Mouse (Mus musculus): ENCODE measurements around the gene Zbtb4. TPM values are rescaled to one million over a fixed set of nuclear protein-coding genes. Genes with fewer than 3 reads are reported as not detected.

The Zbtb4 gene
- polyA plus RNA-seq, 1 experiment: 28.4 TPM

- Histone ChIP-seq H3K36me3 (ENCODE audit: control insufficient read depth, insufficient read depth, low read length) (no peaks in the 10 kb centered on the region), H3K4me1 (ENCODE audit: control insufficient read depth, insufficient read depth, insufficient read length) (no peaks in the 10 kb centered on the region), H3K27ac (ENCODE audit: insufficient read depth, low read length) (no peak overlapping the region), H3K4me3 (ENCODE audit: extremely low read depth, insufficient read depth, insufficient read length) (no peak overlapping the region), H3K27me3 (ENCODE audit: control insufficient read depth, insufficient read depth, low read length) (no peaks in the 10 kb centered on the region)
- TF ChIP-seq CTCF (IDR thresholded peaks at IDR 0.05; ENCODE audit: extremely low read depth, insufficient read depth, insufficient read length, insufficient replicate concordance) (no peak), POLR2A (IDR thresholded peaks at IDR 0.05; ENCODE audit: low read depth, low read length) (no peak)
- DNase-seq (ENCODE audit: low read depth in 1 of 2, low spot score in 2 of 2): no peak
- WGBS: 84% methylated on average over 5 of the region's 5 CpGs
These were observed 21.6 kb downstream of the Zbtb4 start for GRCm38 (mm10) chr11:69787306-69787705.

- TF ChIP-seq POLR2A (IDR thresholded peaks at IDR 0.05; ENCODE audit: low read depth, low read length): no peak
- no peak for TF ChIP-seq CTCF (IDR thresholded peaks at IDR 0.05; ENCODE audit: extremely low read depth, insufficient read depth, insufficient read length, insufficient replicate concordance)
- Histone ChIP-seq H3K4me3 (ENCODE audit: extremely low read depth, insufficient read depth, insufficient read length) (no peak overlapping the region), H3K36me3 (ENCODE audit: control insufficient read depth, insufficient read depth, low read length) (no peaks in the 10 kb centered on the region), H3K27ac (ENCODE audit: insufficient read depth, low read length) (no peak overlapping the region), H3K27me3 (ENCODE audit: control insufficient read depth, insufficient read depth, low read length) (no peaks in the 10 kb centered on the region), H3K4me1 (ENCODE audit: control insufficient read depth, insufficient read depth, insufficient read length) (no peaks in the 10 kb centered on the region)
- DNase-seq (ENCODE audit: low read depth in 1 of 2, low spot score in 2 of 2): no peak
- 80% methylated on average over 5 of the region's 5 CpGs for WGBS
These were observed 23.7 kb downstream of the Zbtb4 start for GRCm38 (mm10) chr11:69789431-69789830.

- no peak overlapping the region for H3K4me3 ChIP-seq (ENCODE audit: extremely low read depth, insufficient read depth, insufficient read length)
- 82% methylated on average over 5 of the region's 5 CpGs for WGBS
- DNase-seq (ENCODE audit: low read depth in 1 of 2, low spot score in 2 of 2): no peak
- TF ChIP-seq POLR2A (IDR thresholded peaks at IDR 0.05; ENCODE audit: low read depth, low read length) (no peak), CTCF (IDR thresholded peaks at IDR 0.05; ENCODE audit: extremely low read depth, insufficient read depth, insufficient read length, insufficient replicate concordance) (no peak)
- H3K36me3 ChIP-seq (ENCODE audit: control insufficient read depth, insufficient read depth, low read length): no peaks in the 10 kb centered on the region
- no peak overlapping the region for H3K27ac ChIP-seq (ENCODE audit: insufficient read depth, low read length)
- no peaks in the 10 kb centered on the region for H3K4me1 ChIP-seq (ENCODE audit: control insufficient read depth, insufficient read depth, insufficient read length)
- no peaks in the 10 kb centered on the region for H3K27me3 ChIP-seq (ENCODE audit: control insufficient read depth, insufficient read depth, low read length)
These were observed 25.7 kb downstream of the Zbtb4 start for GRCm38 (mm10) chr11:69791420-69791819.

GRCm38 (mm10) chr11:69793429-69793828 is 27.7 kb downstream of the Zbtb4 start:
- TF ChIP-seq POLR2A (IDR thresholded peaks at IDR 0.05; ENCODE audit: low read depth, low read length) (no peak), CTCF (IDR thresholded peaks at IDR 0.05; ENCODE audit: extremely low read depth, insufficient read depth, insufficient read length, insufficient replicate concordance) (no peak)
- Histone ChIP-seq H3K27me3 (ENCODE audit: control insufficient read depth, insufficient read depth, low read length) (no peaks in the 10 kb centered on the region), H3K4me3 (ENCODE audit: extremely low read depth, insufficient read depth, insufficient read length) (no peak overlapping the region), H3K4me1 (ENCODE audit: control insufficient read depth, insufficient read depth, insufficient read length) (no peaks in the 10 kb centered on the region), H3K36me3 (ENCODE audit: control insufficient read depth, insufficient read depth, low read length) (no peaks in the 10 kb centered on the region), H3K27ac (ENCODE audit: insufficient read depth, low read length) (no peak overlapping the region)
- DNase-seq (ENCODE audit: low read depth in 1 of 2, low spot score in 2 of 2): no peak
- WGBS: 75% methylated on average over 5 of the region's 5 CpGs

- Histone ChIP-seq H3K4me3 (ENCODE audit: extremely low read depth, insufficient read depth, insufficient read length) (peak within 1 kb of the TSS; percentile 71), H3K27me3 (ENCODE audit: control insufficient read depth, insufficient read depth, low read length) (no peaks in the 10 kb centered on the region), H3K36me3 (ENCODE audit: control insufficient read depth, insufficient read depth, low read length) (no peaks in the 10 kb centered on the region), H3K4me1 (ENCODE audit: control insufficient read depth, insufficient read depth, insufficient read length) (peaks cover 12% of the 10 kb centered on the region), H3K27ac (ENCODE audit: insufficient read depth, low read length) (peak within 1 kb of the TSS; percentile 42; the same call in 1 of the 2 replicates)
- 1% methylated on average over 52 of the region's 52 CpGs for WGBS
- DNase-seq (ENCODE audit: low read depth in 1 of 2, low spot score in 2 of 2): peak; percentile 92 to 95
- TF ChIP-seq POLR2A (IDR thresholded peaks at IDR 0.05; ENCODE audit: low read depth, low read length) (peak; percentile 51), CTCF (IDR thresholded peaks at IDR 0.05; ENCODE audit: extremely low read depth, insufficient read depth, insufficient read length, insufficient replicate concordance) (no peak)
These were observed 29.7 kb downstream of the Zbtb4 start, which contains the start of gene Chrnb1 for GRCm38 (mm10) chr11:69795168-69795982. TSS of gene Chrnb1 (minus strand) at chr11:69795943.

GRCm38 (mm10) chr11:69795983-69796435 is 30.3 kb downstream of the Zbtb4 start:
- H3K4me3 ChIP-seq (ENCODE audit: extremely low read depth, insufficient read depth, insufficient read length): peak overlapping the region; percentile 71; the same call in 1 of the 2 replicates
- peaks cover 3% of the 10 kb centered on the region for H3K27me3 ChIP-seq (ENCODE audit: control insufficient read depth, insufficient read depth, low read length)
- H3K36me3 ChIP-seq (ENCODE audit: control insufficient read depth, insufficient read depth, low read length): no peaks in the 10 kb centered on the region
- 6% methylated on average over 13 of the region's 13 CpGs for WGBS
- no peak for TF ChIP-seq CTCF (IDR thresholded peaks at IDR 0.05; ENCODE audit: extremely low read depth, insufficient read depth, insufficient read length, insufficient replicate concordance)
- no peak for TF ChIP-seq POLR2A (IDR thresholded peaks at IDR 0.05; ENCODE audit: low read depth, low read length)
- no peak overlapping the region for H3K27ac ChIP-seq (ENCODE audit: insufficient read depth, low read length)
- DNase-seq (ENCODE audit: low read depth in 1 of 2, low spot score in 2 of 2): no peak
- peaks cover 18% of the 10 kb centered on the region for H3K4me1 ChIP-seq (ENCODE audit: control insufficient read depth, insufficient read depth, insufficient read length)

- Histone ChIP-seq H3K36me3 (ENCODE audit: control insufficient read depth, insufficient read depth, low read length) (no peaks in the 10 kb centered on the region), H3K27me3 (ENCODE audit: control insufficient read depth, insufficient read depth, low read length) (peaks cover 19% of the 10 kb centered on the region), H3K27ac (ENCODE audit: insufficient read depth, low read length) (no peak overlapping the region), H3K4me3 (ENCODE audit: extremely low read depth, insufficient read depth, insufficient read length) (no peak overlapping the region), H3K4me1 (ENCODE audit: control insufficient read depth, insufficient read depth, insufficient read length) (peaks cover 27% of the 10 kb centered on the region)
- TF ChIP-seq POLR2A (IDR thresholded peaks at IDR 0.05; ENCODE audit: low read depth, low read length) (no peak), CTCF (IDR thresholded peaks at IDR 0.05; ENCODE audit: extremely low read depth, insufficient read depth, insufficient read length, insufficient replicate concordance) (no peak)
- DNase-seq (ENCODE audit: low read depth in 1 of 2, low spot score in 2 of 2): no peak
- 91% methylated on average over 7 of the region's 7 CpGs for WGBS
These were observed 32.2 kb downstream of the Zbtb4 start for GRCm38 (mm10) chr11:69797924-69798323.

Data from spleen, adult 2 months (tissue).